Mouse (Mus musculus) cerebellum, postnatal 4 days (tissue): ENCODE measurements around the gene Hoxc4.

Source experiments
- DNase-seq, 2 experiments: peaks; one replicate each; pipeline ENCODE4 v3.0.0; 2022; ENCODE audit warnings: low spot score in 2 of 2, mixed read lengths in 1 of 2

Gene Hoxc4

GRCm38 (mm10) chr15:103018636-103019035, at the start of gene Hoxc4:
TSS of gene Hoxc4 (plus strand) at chr15:103018934.
- DNase-seq: no peak

- DNase-seq: no peak
These were observed 49.4 kb upstream of the Hoxc4 start for GRCm38 (mm10) chr15:102969296-102969695.

DNA sequence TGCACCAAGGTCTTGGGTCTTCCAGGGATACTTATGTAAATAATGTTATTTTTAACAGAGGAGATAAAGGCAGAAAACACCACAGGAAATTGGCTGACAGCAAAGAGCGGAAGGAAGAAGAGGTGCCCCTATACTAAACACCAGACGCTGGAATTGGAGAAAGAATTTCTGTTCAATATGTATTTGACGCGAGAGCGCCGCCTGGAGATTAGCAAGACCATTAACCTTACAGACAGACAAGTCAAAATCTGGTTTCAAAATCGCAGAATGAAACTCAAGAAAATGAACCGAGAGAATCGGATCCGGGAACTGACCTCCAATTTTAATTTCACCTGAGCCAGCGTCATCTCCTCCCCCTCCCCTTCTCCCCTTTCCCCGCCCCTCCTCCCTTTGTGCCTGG, 48.0 kb upstream of the Hoxc4 start:
- DNase-seq: no peak

GRCm38 (mm10) chr15:102972254-102972653, 46.5 kb upstream of the Hoxc4 start:
- DNase-seq: no peak

GRCm38 (mm10) chr15:102972753-102973152, 46.0 kb upstream of the Hoxc4 start:
- DNase-seq: no peak

DNA sequence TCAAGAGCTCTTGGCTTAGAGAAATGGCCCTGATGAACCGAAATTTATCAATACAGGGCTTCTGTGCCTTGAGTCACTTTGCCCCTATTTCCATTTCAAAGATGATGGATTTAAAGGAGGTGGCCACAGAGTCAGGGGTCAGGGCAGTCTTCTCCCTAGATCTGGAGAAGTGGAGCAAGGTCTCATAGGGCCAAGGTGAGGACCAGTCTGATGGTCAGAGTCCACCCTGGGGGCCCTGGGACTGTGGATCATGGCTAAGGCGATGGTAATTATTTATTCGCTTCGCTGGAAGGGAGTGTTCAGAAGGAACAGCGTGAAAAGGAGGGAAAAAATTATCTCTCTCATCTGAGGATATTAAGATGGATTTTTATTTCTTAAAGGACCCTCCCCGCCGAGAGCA, 43.7 kb upstream of the Hoxc4 start:
- no peak for DNase-seq

DNA sequence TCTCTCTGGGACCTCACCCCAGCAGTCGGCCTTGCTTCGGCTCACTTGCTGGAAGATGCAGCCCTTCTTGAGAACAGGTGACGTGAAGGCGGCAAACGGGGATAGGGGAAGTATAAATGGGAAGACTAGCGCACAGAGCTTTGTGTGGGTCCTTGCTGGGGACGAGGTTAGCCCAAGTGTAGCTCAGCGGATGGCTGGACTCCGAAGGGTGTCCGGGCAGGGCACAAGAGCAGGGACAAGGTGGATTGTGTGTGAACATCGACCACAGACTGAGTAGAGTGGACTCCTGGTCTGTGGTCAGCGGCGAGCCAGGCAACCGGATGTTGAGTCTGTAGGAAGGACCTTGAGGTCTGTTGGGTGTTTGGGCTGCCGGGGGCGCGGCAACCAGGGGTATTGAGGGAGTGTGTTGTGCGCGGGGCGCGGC, 43.0 kb upstream of the Hoxc4 start:
- DNase-seq: no peak

- no peak for DNase-seq
These were observed 42.6 kb upstream of the Hoxc4 start, which contains the start of gene Hoxc9 for GRCm38 (mm10) chr15:102976171-102976570. TSS of gene Hoxc9 (plus strand) at chr15:102976439.

GRCm38 (mm10) chr15:102976631-102977422, 41.9 kb upstream of the Hoxc4 start:
- DNase-seq: no peak

GRCm38 (mm10) chr15:102977423-102977974, 41.2 kb upstream of the Hoxc4 start:
- DNase-seq: no peak

DNA sequence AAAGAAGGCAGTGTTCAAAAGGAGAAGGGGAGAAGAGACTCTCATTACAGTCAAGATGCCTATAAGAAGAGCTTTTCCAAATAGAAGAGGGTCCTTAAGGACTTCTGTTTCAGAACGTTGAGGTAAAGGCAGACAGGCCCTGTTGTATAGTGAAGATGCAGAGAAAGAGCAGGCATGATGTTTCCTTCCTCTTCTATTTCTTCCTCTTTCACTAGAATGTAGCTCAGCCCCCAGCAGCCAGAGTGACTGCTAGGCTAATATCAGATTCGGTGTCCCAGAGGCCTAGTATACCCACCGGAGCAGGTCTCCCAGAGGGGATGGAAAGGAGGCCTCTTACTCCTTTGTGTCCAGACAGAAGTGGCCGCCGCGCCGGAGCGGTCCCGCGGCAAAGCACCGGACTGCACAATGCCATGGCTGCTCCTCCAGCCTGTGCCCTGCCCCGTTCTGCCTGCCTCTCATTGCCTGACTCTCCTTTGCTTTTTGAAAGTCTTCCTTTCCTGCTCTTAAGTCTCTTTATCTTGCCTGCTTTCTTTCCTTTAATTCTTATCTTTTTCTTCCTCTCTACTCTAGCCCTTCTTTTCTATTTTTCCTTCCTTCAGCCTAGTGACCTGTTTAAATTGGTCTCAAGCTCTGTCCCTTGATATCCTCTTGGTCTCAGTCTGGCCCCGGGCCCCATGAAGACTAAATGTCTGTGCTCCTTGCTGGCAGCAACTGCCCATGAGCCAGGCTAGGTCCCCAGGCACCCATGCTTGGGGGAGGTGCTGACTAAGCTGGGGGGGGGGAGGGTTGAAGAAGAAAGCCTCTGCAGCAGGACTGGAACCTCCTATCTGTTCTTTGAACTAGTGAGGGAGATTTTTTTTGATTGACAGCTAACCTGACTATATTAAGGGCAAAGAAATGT, 39.9 kb upstream of the Hoxc4 start:
- DNase-seq: no peak

DNA sequence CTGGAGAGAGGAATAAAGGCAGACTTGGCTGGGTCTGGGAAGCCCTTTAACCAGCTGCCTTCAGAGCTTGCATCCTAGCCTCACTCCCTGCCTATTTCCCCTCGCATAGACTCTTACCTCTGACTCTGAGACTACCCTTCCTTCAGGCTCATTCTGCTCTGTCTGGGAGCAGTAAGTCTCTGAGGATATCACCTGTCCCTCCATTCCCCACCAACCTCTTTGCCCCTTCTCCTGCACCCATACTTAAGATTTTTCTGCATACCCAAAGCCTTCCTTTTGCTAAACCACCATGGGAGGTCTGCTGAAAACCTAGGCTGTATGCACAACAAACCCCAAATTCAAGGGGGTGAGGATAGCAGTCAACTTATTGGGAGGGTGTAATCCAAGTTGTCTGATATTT, 38.8 kb upstream of the Hoxc4 start:
- no peak for DNase-seq

DNA sequence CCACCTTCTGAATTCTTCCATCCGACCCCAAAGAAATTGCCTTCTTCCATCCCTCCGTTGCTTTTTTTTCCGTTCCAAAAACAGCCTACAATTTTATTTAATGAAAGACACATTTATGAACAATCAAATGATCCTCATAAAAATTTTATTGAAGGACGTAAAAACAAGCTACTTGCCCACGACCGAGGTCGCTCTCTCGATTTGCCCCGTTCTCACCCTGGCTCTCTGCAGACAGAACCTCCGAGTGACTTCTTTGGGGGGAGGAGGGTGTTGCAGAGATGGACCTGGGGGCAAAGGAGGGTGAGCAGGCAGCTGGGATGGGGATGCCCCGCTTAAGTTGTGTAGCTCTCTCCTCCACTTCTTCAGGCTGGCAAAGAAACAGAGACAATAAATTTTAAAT, 38.4 kb upstream of the Hoxc4 start:
- no peak for DNase-seq

GRCm38 (mm10) chr15:102980912-102981311, 37.8 kb upstream of the Hoxc4 start:
- DNase-seq: no peak

- no peak for DNase-seq
These were observed 37.1 kb upstream of the Hoxc4 start for GRCm38 (mm10) chr15:102981379-102982288.

GRCm38 (mm10) chr15:102983716-102984115, 35.0 kb upstream of the Hoxc4 start:
- DNase-seq: no peak

DNA sequence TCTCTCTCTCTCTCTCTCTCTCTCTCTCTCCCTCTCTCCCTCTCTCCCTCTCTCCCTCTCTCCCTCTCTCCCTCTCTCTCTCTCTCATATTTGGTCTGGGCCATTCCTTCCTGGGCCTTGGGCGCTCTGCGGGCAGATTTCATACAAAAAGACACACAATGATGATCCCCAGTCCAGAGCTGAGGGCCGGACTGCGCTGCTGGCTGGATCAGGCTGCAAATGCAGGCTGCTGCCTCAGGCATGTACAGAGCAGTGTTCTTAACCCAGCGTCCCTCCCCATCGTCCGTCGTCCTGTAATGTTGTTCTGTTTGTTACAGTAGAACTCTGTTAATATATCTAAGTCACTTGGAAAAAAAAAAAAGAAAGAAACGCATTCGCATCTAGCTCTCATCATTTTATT, 34.2 kb upstream of the Hoxc4 start:
- no peak for DNase-seq

DNA sequence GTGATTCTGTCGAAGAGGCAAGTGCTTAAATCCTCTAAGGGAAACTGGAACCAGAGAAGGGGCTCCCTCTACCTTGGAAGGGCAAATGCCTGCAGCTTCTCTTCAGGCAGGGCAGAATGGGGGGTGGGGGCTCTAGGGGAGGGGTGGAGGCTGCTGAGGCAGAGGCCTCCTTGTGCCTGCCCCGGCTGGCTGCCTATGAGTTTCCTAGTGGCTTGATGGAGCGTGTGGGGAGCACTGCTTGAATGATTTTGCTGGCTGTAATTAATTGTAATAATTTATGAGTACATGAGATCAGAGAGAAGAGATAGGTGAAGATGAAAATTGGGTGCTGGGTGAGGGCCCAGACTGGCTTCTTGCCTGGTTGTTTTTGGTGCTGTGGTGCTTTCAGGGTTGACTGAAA, 33.8 kb upstream of the Hoxc4 start:
- DNase-seq: no peak

DNA sequence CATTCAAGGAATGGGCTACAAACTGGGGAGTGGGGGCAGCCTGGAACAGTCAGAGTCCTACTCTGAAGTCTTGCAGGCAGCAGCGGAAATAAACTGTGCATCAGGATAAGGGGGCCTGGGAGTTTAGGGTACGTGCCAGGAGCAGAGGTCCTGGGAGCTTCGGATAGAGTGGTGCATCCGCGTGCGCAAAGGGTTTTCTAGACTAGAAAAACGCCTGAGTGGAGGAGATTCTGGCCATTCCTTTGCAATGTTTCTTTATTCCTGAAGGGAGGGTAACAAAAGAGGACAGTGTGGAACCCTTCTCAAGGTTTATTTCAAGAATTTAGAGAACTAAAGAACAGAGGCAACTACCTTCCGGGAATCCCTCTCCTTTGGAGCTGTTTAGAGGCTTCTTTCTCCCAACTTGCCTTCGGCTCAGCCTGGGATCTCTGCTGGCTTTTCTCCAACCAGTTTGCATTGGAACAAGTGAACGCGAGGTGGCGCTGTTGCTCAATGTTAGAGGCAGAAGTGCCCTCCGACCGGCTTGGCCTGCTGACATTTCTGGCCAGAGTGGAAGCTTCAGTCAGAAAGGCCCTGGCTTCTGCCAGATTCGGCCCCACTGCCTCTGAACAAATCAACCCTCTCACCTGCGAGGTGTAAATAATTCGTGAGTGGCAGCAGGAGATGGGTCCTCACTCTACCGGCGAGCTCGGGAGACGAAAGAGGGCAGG, 31.5 kb upstream of the Hoxc4 start:
- peak; percentile 89 to 95 for DNase-seq

DNA sequence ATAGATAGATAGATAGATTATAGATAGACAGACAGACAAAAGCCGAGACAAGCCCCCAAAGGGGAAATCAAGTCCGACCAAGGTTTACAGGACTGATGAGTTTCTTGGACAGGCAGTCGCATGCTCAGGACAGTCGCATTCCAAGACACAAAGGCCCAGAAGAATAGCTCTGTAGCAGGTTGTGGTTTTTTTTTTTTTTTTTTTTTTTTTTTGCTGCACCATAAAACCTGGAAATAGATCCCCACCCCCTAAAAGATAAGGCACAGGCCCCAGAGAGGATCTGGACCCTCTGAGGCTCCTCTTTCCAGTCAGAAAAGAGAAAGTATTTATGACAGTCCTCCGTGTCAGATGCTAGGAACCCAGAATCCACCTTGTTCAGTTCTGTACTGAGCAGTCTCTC, 30.7 kb upstream of the Hoxc4 start:
- no peak for DNase-seq
